Mouse (Mus musculus) CH12.LX (cell line): ENCODE results near the gene 4930404N11Rik. TPM values are rescaled to one million over a fixed set of nuclear protein-coding genes. Genes with fewer than 3 reads are reported as not detected.

ENCODE experiments used
- DNase-seq: peaks from one replicate; pipeline ENCODE4 v3.0.0-alpha.2; 2013; ENCODE audit errors: extremely low read depth
- H3K27ac ChIP-seq: 2 replicates; pipeline ENCODE4 v1.5.1; 2012; ENCODE audit warnings: low read depth, mild to moderate bottlenecking, control low read depth, moderate library complexity; ENCODE audit not compliant: insufficient read depth
- H3K27me3 ChIP-seq: replicated peaks from 2 replicates; pipeline ENCODE3; 2012; ENCODE audit warnings: inconsistent platforms
- H3K36me3 ChIP-seq, 2 experiments: replicated peaks in 1 of 2; 2 replicates each; pipeline versions ENCODE3 to v1.6.1; 2012; ENCODE audit warnings: inconsistent platforms in 1 of 2, low read length in 1 of 2, mild to moderate bottlenecking in 1 of 2, mixed read lengths in 1 of 2, moderate library complexity in 1 of 2; ENCODE audit not compliant: control insufficient read depth in 1 of 2, insufficient read depth in 1 of 2
- H3K4me1 ChIP-seq, 2 experiments: 2 replicates each; pipeline ENCODE4 v1.6.1; 2012; ENCODE audit warnings: inconsistent platforms in 1 of 2, moderate library complexity in 1 of 2; ENCODE audit not compliant: insufficient read depth in 2 of 2, control insufficient read depth in 1 of 2
- H3K4me2 ChIP-seq: 2 replicates; pipeline ENCODE4 v1.6.1; 2012; ENCODE audit warnings: low read depth, mild to moderate bottlenecking, control low read depth; ENCODE audit not compliant: poor library complexity, insufficient read depth, severe bottlenecking
- H3K4me3 ChIP-seq, 3 experiments: fragments of 150-350 bp in 1 of 3; sonication (generic) in 1 of 3; replicated peaks in 1 of 3; 2 replicates each; pipeline versions ENCODE3 to v1.5.1; 2011 to 2012; ENCODE audit warnings: low read depth in 2 of 3, low read length in 2 of 3, mild to moderate bottlenecking in 2 of 3, moderate library complexity in 2 of 3, control low read depth in 1 of 3, improper control_type of control experiment in 1 of 3, inconsistent platforms in 1 of 3, mixed read lengths in 1 of 3; ENCODE audit not compliant: poor library complexity in 1 of 3
- H3K79me2 ChIP-seq: replicated peaks from 2 replicates; pipeline ENCODE4 v1.6.1; 2012; ENCODE audit warnings: mild to moderate bottlenecking, moderate library complexity; ENCODE audit not compliant: control insufficient read depth, poor library complexity, insufficient read depth, severe bottlenecking; ENCODE audit errors: extremely low read depth
- H3K9ac ChIP-seq: 2 replicates; pipeline ENCODE4 v1.6.1; 2012; ENCODE audit warnings: low read depth, mild to moderate bottlenecking, control low read depth, moderate library complexity; ENCODE audit not compliant: insufficient read depth
- H3K9me3 ChIP-seq: replicated peaks from 2 replicates; pipeline ENCODE3; 2012; ENCODE audit warnings: low read length, inconsistent platforms, mixed read lengths
- BHLHE40 ChIP-seq: IDR thresholded peaks from 2 replicates; pipeline ENCODE4 v1.6.1; 2011; ENCODE audit warnings: mild to moderate bottlenecking, low read depth, low read length, improper control_type of control experiment
- CHD1 ChIP-seq: IDR thresholded peaks from 2 replicates; pipeline ENCODE4 v1.6.1; 2012; ENCODE audit warnings: low read depth, low read length, improper control_type of control experiment, inconsistent platforms
- CHD2 ChIP-seq: IDR thresholded peaks from 2 replicates; pipeline ENCODE4 v1.6.1; 2011; ENCODE audit warnings: low read length, improper control_type of control experiment
- E2F4 ChIP-seq: IDR thresholded peaks from 2 replicates; pipeline ENCODE4 v1.6.1; 2011; ENCODE audit warnings: low read depth, low read length, improper control_type of control experiment; ENCODE audit not compliant: insufficient replicate concordance
- ETS1 ChIP-seq: conservative IDR thresholded peaks from 2 replicates; pipeline ENCODE4 v1.6.1; 2012; ENCODE audit warnings: low read depth, mild to moderate bottlenecking, inconsistent platforms, low read length, improper control_type of control experiment, moderate library complexity
- GABPA ChIP-seq: IDR thresholded peaks from 2 replicates; pipeline ENCODE4 v1.6.1; 2012; ENCODE audit warnings: low read depth, low read length, improper control_type of control experiment, inconsistent platforms; ENCODE audit not compliant: insufficient replicate concordance
- HCFC1 ChIP-seq: IDR thresholded peaks from 2 replicates; pipeline ENCODE4 v1.6.1; 2012; ENCODE audit warnings: low read depth, mild to moderate bottlenecking, inconsistent platforms, low read length, improper control_type of control experiment
- JUN ChIP-seq: IDR thresholded peaks from 2 replicates; pipeline ENCODE4 v1.6.1; 2011; ENCODE audit warnings: low read depth, mild to moderate bottlenecking, low read length, improper control_type of control experiment, moderate library complexity; ENCODE audit not compliant: insufficient read depth
- JUND ChIP-seq: conservative IDR thresholded peaks from 2 replicates; pipeline ENCODE4 v1.6.1; 2011; ENCODE audit warnings: low read depth, low read length, improper control_type of control experiment
- KAT2A ChIP-seq: IDR thresholded peaks from 2 replicates; pipeline ENCODE4 v1.6.1; 2012; ENCODE audit warnings: low read length, improper control_type of control experiment, inconsistent platforms; ENCODE audit not compliant: insufficient replicate concordance
- MAX ChIP-seq: IDR thresholded peaks from 2 replicates; pipeline ENCODE4 v1.6.1; 2011; ENCODE audit warnings: low read length, improper control_type of control experiment
- MAZ ChIP-seq: IDR thresholded peaks from 2 replicates; pipeline ENCODE4 v1.6.1; 2012; ENCODE audit warnings: low read depth, mild to moderate bottlenecking, inconsistent platforms, low read length, improper control_type of control experiment, moderate library complexity
- MEF2A ChIP-seq: IDR thresholded peaks from 2 replicates; pipeline ENCODE4 v1.6.1; 2014; ENCODE audit warnings: low read depth, mild to moderate bottlenecking, inconsistent platforms, low read length, improper control_type of control experiment, borderline replicate concordance
- MXI1 ChIP-seq: IDR thresholded peaks from 2 replicates; pipeline ENCODE4 v1.6.1; 2011; ENCODE audit warnings: mild to moderate bottlenecking, low read depth, low read length, improper control_type of control experiment
- MYC ChIP-seq: IDR thresholded peaks from 2 replicates; pipeline ENCODE4 v1.6.1; 2011; ENCODE audit warnings: low read depth, mild to moderate bottlenecking, improper control_type of control experiment, low read length
- NELFE ChIP-seq: IDR thresholded peaks from 2 replicates; pipeline ENCODE4 v1.6.1; 2011; ENCODE audit warnings: low read depth, low read length, improper control_type of control experiment
- NRF1 ChIP-seq: IDR thresholded peaks from 2 replicates; pipeline ENCODE4 v1.6.1; 2014; ENCODE audit warnings: low read depth, mild to moderate bottlenecking, inconsistent platforms, low read length, improper control_type of control experiment, moderate library complexity
- POLR2A ChIP-seq: IDR thresholded peaks from 2 replicates; pipeline ENCODE4 v1.6.1; 2011; ENCODE audit warnings: low read depth, mild to moderate bottlenecking, improper control_type of control experiment, low read length
- POLR2AphosphoS2 ChIP-seq: IDR thresholded peaks from 2 replicates; pipeline ENCODE4 v1.6.1; 2011; ENCODE audit warnings: low read depth, low read length, improper control_type of control experiment
- RCOR1 ChIP-seq: conservative IDR thresholded peaks from 2 replicates; pipeline ENCODE4 v1.6.1; 2012; ENCODE audit warnings: low read depth, mild to moderate bottlenecking, inconsistent platforms, low read length, improper control_type of control experiment
- SIN3A ChIP-seq: IDR thresholded peaks from 2 replicates; pipeline ENCODE4 v1.6.1; 2012; ENCODE audit warnings: low read length, improper control_type of control experiment, inconsistent platforms
- SMC3 ChIP-seq: IDR thresholded peaks from 2 replicates; pipeline ENCODE4 v1.6.1; 2011; ENCODE audit warnings: low read depth, low read length, improper control_type of control experiment
- TBP ChIP-seq: conservative IDR thresholded peaks from 2 replicates; pipeline ENCODE4 v1.6.1; 2011; ENCODE audit warnings: low read depth, low read length, improper control_type of control experiment
- TCF12 ChIP-seq: IDR thresholded peaks from 2 replicates; pipeline ENCODE4 v1.6.1; 2014; ENCODE audit warnings: low read depth, mild to moderate bottlenecking, inconsistent platforms, low read length, improper control_type of control experiment
- USF1 ChIP-seq: IDR thresholded peaks from 2 replicates; pipeline ENCODE4 v1.6.1; 2014; ENCODE audit warnings: low read depth, mild to moderate bottlenecking, inconsistent platforms, low read length, improper control_type of control experiment
- USF2 ChIP-seq: conservative IDR thresholded peaks from 2 replicates; pipeline ENCODE4 v1.6.1; 2011; ENCODE audit warnings: low read depth, low read length, improper control_type of control experiment
- ZKSCAN1 ChIP-seq: IDR thresholded peaks from 2 replicates; pipeline ENCODE4 v1.6.1; 2012; ENCODE audit warnings: low read depth, inconsistent platforms, low read length, improper control_type of control experiment, borderline replicate concordance
- ZMIZ1 ChIP-seq: IDR thresholded peaks from 2 replicates; pipeline ENCODE4 v1.6.1; 2012; ENCODE audit warnings: low read depth, mild to moderate bottlenecking, inconsistent platforms, low read length, improper control_type of control experiment
- ZNF384 ChIP-seq: IDR thresholded peaks from 2 replicates; pipeline ENCODE4 v1.6.1; 2012; ENCODE audit warnings: low read depth, low read length, improper control_type of control experiment, inconsistent platforms
- dilution Hi-C: fragments of 300-500 bp; cut with MboI; formaldehyde crosslinking; loops from 2 replicates; pipeline ENCODE4 v1.14.3; 2020; ENCODE audit warnings: low sequenced_read_pairs; ENCODE audit not compliant: extremely low pct_unique_long_range_greater_than_20kb, extremely low pct_ligation_motif_present
- in situ Hi-C: fragments of 300-500 bp; cut with MboI; formaldehyde crosslinking; loops from 3 replicates; pipeline ENCODE4 v1.14.3; 2019; ENCODE audit warnings: low sequenced_read_pairs, low pct_ligation_motif_present, low pct_unique_long_range_greater_than_20kb, mixed read lengths
- polyA plus RNA-seq: library from polyadenylated mRNA; unstranded; fragments of >175 nt; gene quantifications from 2 replicates; pipeline ENCODE4 v1.2.1, GENCODE M21; 2012; ENCODE audit warnings: low read depth; ENCODE audit not compliant: insufficient read length
- total RNA-seq, 2 experiments: library from RNA; depleted of rRNA; stranded (reverse); fragments of 300-350 nt in 1 of 2; fragments of >200 nt in 1 of 2; gene quantifications; 2 replicates each; pipeline ENCODE4 v1.2.3; 2012 to 2014

4930404N11Rik gene
- total and polyA plus RNA-seq, 3 experiments: 0.23 to 5.2 (median 2.7) TPM

DNA sequence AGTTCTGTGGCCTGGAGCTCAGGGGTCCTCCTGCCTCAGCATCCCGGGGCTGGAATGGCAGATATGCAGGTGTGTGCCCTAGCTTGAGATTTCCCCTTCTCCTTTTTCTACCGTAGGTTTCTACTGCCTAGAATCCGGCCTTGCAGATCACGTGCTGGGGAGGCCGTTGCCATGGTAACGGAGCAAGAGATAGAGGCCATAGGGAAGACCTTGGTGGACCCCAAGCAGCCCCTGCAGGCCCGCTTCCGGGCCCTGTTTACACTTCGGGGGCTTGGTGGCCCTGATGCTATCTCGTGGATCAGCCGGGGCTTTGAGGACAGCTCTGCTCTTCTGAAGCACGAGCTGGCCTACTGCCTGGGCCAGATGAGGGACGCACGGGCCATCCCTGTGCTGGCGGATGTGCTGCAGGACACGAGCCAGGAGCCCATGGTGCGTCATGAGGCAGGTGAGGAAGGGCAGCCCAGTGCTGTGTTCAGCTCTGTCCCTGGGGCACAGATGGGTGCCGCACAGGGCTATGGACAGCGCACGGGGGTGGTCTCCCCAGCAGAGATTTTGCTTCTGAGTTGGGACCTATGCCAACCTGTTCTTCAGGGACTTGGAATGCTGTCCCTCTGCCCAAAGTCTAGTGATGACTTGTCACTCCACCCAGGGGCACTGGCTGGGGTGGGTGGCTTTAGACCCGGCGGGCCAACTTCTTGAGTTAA lies 20.1 kb upstream of the 4930404N11Rik start:
- in situ Hi-C loops: no loop called here
- dilution Hi-C loops: no loop called here
- peak overlapping the region; percentile 64 for H3K4me2 ChIP-seq
- TF ChIP-seq ZNF384: no peak
- TF ChIP-seq MYC: no peak
- TF ChIP-seq CHD2: no peak
- peak; percentile 57; the same call in 1 of the 2 replicates for TF ChIP-seq BHLHE40
- TF ChIP-seq USF2: peak; percentile 31
- peak; percentile 54 for TF ChIP-seq USF1
- no peak for TF ChIP-seq POLR2AphosphoS2
- TF ChIP-seq, all 38 proteins: peak for 3
- H3K4me3 ChIP-seq: peak overlapping the region in 2 of 3 experiments; percentile 87 to 96
- H3K9ac ChIP-seq: peak overlapping the region; percentile 84; the same call in 1 of the 2 replicates
- no peak overlapping the region for H3K27ac ChIP-seq
- H3K79me2 ChIP-seq: peaks cover 19% of the 10 kb centered on the region
- no peaks in the 10 kb centered on the region for H3K27me3 ChIP-seq
- H3K36me3 ChIP-seq: peaks cover 46 to 51% of the 10 kb centered on the region in 2 experiments
- peak; percentile 47 for DNase-seq
- no peaks in the 10 kb centered on the region for H3K9me3 ChIP-seq
- peaks cover 6 to 14% of the 10 kb centered on the region in 2 experiments for H3K4me1 ChIP-seq

DNA sequence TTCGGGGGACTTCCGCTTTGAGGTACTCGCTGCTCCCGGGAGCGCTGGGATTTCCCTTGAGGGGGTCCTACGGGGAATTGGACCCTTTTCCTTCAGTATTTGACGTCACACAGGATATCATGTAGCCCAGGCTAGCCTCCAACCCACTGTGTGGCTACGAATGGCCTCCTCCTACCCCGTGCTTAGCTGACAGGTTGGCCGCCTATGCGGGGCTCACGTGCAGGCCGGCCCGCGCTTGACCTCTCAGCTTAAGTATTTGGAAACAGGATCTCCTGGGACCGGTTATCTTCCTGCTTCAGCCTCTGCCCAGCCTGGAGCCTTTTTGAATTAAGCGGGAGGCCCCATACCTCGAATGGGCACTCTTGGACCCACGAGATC lies 19.0 kb upstream of the 4930404N11Rik start:
- H3K36me3 ChIP-seq: peaks cover 39 to 41% of the 10 kb centered on the region in 2 experiments
- peaks cover 6 to 18% of the 10 kb centered on the region in 2 experiments for H3K4me1 ChIP-seq
- in situ Hi-C loops: loop anchor here (5.0 kb wide), 1 partner anchor 148 kb away; no protein-coding TSS in a partner anchor

More for the DNA sequence above, 19.0 kb upstream of the 4930404N11Rik start:
- dilution Hi-C loops: no loop called here
- no peaks in the 10 kb centered on the region for H3K27me3 ChIP-seq
- peak; percentile 8; the same call in 1 of the 2 replicates for TF ChIP-seq ZMIZ1
- TF ChIP-seq MEF2A: no peak; the same call in 1 of the 2 replicates
- TF ChIP-seq GABPA: no peak
- peak; percentile 74 for TF ChIP-seq BHLHE40
- no peak for TF ChIP-seq NELFE
- no peak for TF ChIP-seq POLR2A
- peak; percentile 24; the same call in 1 of the 2 replicates for TF ChIP-seq MAZ
- peak; percentile 39; the same call in 1 of the 2 replicates for TF ChIP-seq RCOR1
- TF ChIP-seq HCFC1: no peak
- TF ChIP-seq JUND: no peak
- no peak for TF ChIP-seq SMC3
- TF ChIP-seq NRF1: no peak
- TF ChIP-seq MXI1: peak; percentile 51
- TF ChIP-seq KAT2A: 0 out of 2 replicates have a peak, but pooled peaks have one; percentile 4
- TF ChIP-seq CHD1: no peak
- TF ChIP-seq TCF12: no peak; the same call in 1 of the 2 replicates
- no peak for TF ChIP-seq JUN
- no peak for TF ChIP-seq POLR2AphosphoS2
- TF ChIP-seq ETS1: no peak
- no peak; the same call in 1 of the 2 replicates for TF ChIP-seq MAX
- TF ChIP-seq ZKSCAN1: no peak
- TF ChIP-seq CHD2: no peak
- TF ChIP-seq SIN3A: 0 out of 2 replicates have a peak, but pooled peaks have one; percentile 4
- TF ChIP-seq E2F4: no peak
- no peak; the same call in 1 of the 2 replicates for TF ChIP-seq MYC
- TF ChIP-seq TBP: no peak
- H3K4me3 ChIP-seq: peak overlapping the region; percentile 82 to 96 (median 87)
- peaks cover 19% of the 10 kb centered on the region for H3K79me2 ChIP-seq
- DNase-seq: no peak
- peak overlapping the region; percentile 84 for H3K9ac ChIP-seq
- H3K4me2 ChIP-seq: peak overlapping the region; percentile 64; the same call in 1 of the 2 replicates
- H3K27ac ChIP-seq: peak overlapping the region; percentile 49; the same call in 1 of the 2 replicates
- H3K9me3 ChIP-seq: no peaks in the 10 kb centered on the region
